Mouse (Mus musculus): ENCODE measurements at regions not wholly inside any gene's neighbourhood (a gene's known extent, or its start where the extent isn't known, plus 50 kb on each side); places are given as distances from the start of the nearest gene placed in this dataset.

DNA sequence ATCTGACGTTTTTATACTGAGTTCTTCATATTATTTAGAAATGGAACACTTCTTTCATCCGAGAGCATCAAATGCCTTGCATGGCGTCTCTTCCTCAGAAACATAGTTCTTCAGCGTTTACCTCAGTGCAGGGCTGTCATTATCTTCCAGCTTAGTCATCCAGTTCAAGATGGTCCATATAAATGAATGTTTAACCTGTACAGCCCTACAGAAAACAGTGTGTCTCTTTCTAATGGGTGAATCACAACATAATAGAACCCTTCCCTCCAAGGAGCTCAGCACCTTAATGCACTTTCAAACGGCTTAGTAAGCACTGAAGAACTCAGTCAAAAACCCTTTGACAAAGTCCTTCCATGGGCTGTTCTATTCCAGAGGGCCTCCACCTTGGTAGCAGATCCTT, 49.8 kb upstream of the Atp2b1 start:
- ATAC-seq (ENCODE audit: low FRiP score, low TSS enrichment) (no peak), DNase-seq (ENCODE audit: low spot score) (no peak)
- no peak overlapping the region for H3K4me2 ChIP-seq (replicated peaks; ENCODE audit: low read depth)
- no peak overlapping the region for H3K27ac ChIP-seq (replicated peaks)
- H3K27me3 ChIP-seq (ENCODE audit: control insufficient read depth, insufficient read depth, low read length) = no peaks in the 10 kb centered on the region
- H3K9me3 ChIP-seq (ENCODE audit: control insufficient read depth, low read length) = no peaks in the 10 kb centered on the region
- no peak overlapping the region for H3K4me3 ChIP-seq (ENCODE audit: low read depth, low read length)
- H3K36me3 ChIP-seq (ENCODE audit: control insufficient read depth, insufficient read depth, low read length) = no peaks in the 10 kb centered on the region
- H3K9ac ChIP-seq (ENCODE audit: low read length) = no peak overlapping the region
- TF ChIP-seq EP300 (optimal IDR thresholded peaks at IDR 0.05) = no peak
- no peak for TF ChIP-seq CTCF (IDR thresholded peaks at IDR 0.05; ENCODE audit: low read depth)
- 81% methylated on average over 5 of the region's 5 CpGs for WGBS
- no peaks in the 10 kb centered on the region for H3K4me1 ChIP-seq (replicated peaks; ENCODE audit: control insufficient read depth, insufficient read depth)
